Mouse (Mus musculus) ES-Bruce4 (cell line): Measurements from ENCODE around the gene Slc7a14. TPM values are rescaled to one million over a fixed set of nuclear protein-coding genes. Genes with fewer than 3 reads are reported as not detected.

ENCODE experiments used
- H3K27ac ChIP-seq: 2 replicates; pipeline ENCODE4 v1.5.1; 2012; ENCODE audit warnings: low read length, inconsistent platforms; ENCODE audit not compliant: insufficient read depth
- H3K27me3 ChIP-seq: 2 replicates; pipeline ENCODE4 v1.6.1; 2012; ENCODE audit warnings: mild to moderate bottlenecking, low read length, inconsistent platforms; ENCODE audit not compliant: control insufficient read depth, poor library complexity, insufficient read depth, severe bottlenecking
- H3K36me3 ChIP-seq: 2 replicates; pipeline ENCODE4 v1.6.1; 2012; ENCODE audit warnings: inconsistent platforms, mild to moderate bottlenecking, low read length, moderate library complexity; ENCODE audit not compliant: control insufficient read depth, poor library complexity, insufficient read depth, severe bottlenecking
- H3K4me1 ChIP-seq: one replicate; pipeline ENCODE4 v1.8.1; 2011; ENCODE audit warnings: low read length; ENCODE audit not compliant: control insufficient read depth, insufficient read depth
- H3K4me3 ChIP-seq: 2 replicates; pipeline ENCODE4 v1.5.1; 2011; ENCODE audit warnings: low read depth, mild to moderate bottlenecking, low read length
- H3K9ac ChIP-seq: 2 replicates; pipeline ENCODE4 v1.6.1; 2012; ENCODE audit warnings: low read depth, mild to moderate bottlenecking, inconsistent platforms; ENCODE audit not compliant: poor library complexity, severe bottlenecking
- H3K9me3 ChIP-seq: replicated peaks from 2 replicates; pipeline ENCODE4 v1.6.1; 2012; ENCODE audit warnings: mild to moderate bottlenecking, low read length, inconsistent platforms; ENCODE audit not compliant: control insufficient read depth, poor library complexity, insufficient read depth, severe bottlenecking
- CTCF ChIP-seq: IDR thresholded peaks from one replicate; pipeline ENCODE4 v1.8.1; 2011; ENCODE audit warnings: low read depth, low read length
- EP300 ChIP-seq: IDR thresholded peaks from 2 replicates; pipeline ENCODE4 v1.6.1; 2011; ENCODE audit warnings: low read depth, low read length; ENCODE audit not compliant: insufficient read depth
- POLR2A ChIP-seq: IDR thresholded peaks from one replicate; pipeline ENCODE4 v1.8.1; 2011; ENCODE audit warnings: low read length; ENCODE audit not compliant: insufficient read depth
- polyA plus RNA-seq: library from polyadenylated mRNA; stranded (reverse); fragments of >200 nt; gene quantifications from 2 replicates; pipeline ENCODE4 v1.2.4, GENCODE M21; 2011; ENCODE audit warnings: low read depth; ENCODE audit not compliant: missing spikeins, insufficient read depth, insufficient read length

Slc7a14 gene
- polyA plus RNA-seq, 1 experiment, result 0.10 TPM

DNA sequence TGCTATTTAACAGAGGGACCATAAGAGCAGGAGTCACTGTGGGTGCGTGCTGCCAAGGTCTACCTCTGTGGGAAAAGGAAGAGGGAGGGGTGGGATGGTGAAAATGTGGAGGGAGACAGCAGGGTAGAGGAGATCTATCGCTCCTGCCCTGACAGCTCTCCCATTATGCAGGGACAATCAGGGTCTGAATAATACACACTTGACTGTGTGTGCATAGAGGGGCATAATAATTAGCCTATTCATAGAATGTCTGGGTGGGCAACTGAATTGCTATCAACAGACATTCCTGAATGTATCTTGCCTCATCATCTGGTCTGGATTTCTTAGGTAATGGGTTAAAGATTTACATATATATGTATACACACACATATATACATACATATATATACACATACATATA is 81.7 kb downstream of the Slc7a14 start:
- Histone ChIP-seq H3K4me1 (no peaks in the 10 kb centered on the region), H3K27me3 (no peaks in the 10 kb centered on the region), H3K4me3 (no peak overlapping the region), H3K9me3 (no peaks in the 10 kb centered on the region), H3K9ac (no peak overlapping the region), H3K36me3 (no peaks in the 10 kb centered on the region), H3K27ac (no peak overlapping the region)
- TF ChIP-seq POLR2A, result no peak

DNA sequence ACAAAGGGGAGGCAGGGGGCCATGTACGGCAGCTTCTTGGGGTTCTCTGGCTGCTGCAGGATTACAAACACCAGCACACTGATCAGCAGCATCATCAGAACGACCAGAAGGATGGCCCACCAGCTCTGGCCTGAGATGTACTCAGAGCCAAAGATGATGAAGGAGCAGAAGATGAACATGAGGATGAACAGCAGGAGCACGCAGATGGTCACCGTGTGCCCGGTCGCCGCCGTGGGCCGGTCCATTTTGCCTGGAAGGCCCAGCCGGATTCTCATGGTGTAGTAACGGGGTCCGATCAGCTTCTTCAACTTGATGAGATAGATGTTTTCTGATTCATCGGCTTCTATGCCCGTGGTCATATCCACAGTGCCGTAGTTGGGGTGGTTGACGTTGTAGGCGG is 86.6 kb downstream of the Slc7a14 start:
- Histone ChIP-seq H3K36me3 (no peaks in the 10 kb centered on the region), H3K4me3 (no peak overlapping the region), H3K27me3 (no peaks in the 10 kb centered on the region), H3K9me3 (no peaks in the 10 kb centered on the region; the same call in 1 of the 2 replicates), H3K9ac (no peak overlapping the region), H3K4me1 (no peaks in the 10 kb centered on the region), H3K27ac (no peak overlapping the region)
- TF ChIP-seq POLR2A (no peak), CTCF (no peak), EP300 (no peak)

DNA sequence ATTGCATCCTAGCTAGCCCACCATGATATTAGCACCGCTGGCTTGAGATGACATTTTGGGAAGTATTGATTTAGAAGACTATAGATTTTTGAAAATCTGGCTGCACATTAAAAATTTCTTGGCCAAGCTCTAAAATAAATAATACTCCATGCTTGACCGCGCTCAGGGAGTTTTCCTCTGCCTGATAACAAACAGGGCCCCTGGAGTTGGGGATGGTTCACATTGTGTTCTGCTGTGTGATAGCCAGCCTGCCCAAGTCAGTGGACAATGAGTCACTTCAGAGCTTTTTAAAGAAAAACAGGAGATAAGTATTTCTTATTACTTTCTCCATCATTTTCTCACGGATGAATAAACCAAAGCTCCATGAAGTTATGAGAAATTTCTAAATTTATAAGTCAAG is 90.1 kb downstream of the Slc7a14 start:
- Histone ChIP-seq H3K27me3 (no peaks in the 10 kb centered on the region), H3K4me3 (no peak overlapping the region), H3K36me3 (no peaks in the 10 kb centered on the region), H3K4me1 (no peaks in the 10 kb centered on the region), H3K9me3 (no peaks in the 10 kb centered on the region; the same call in 1 of the 2 replicates), H3K27ac (no peak overlapping the region), H3K9ac (no peak overlapping the region)
- TF ChIP-seq CTCF, result no peak
- TF ChIP-seq POLR2A, result no peak
- no peak for TF ChIP-seq EP300

DNA sequence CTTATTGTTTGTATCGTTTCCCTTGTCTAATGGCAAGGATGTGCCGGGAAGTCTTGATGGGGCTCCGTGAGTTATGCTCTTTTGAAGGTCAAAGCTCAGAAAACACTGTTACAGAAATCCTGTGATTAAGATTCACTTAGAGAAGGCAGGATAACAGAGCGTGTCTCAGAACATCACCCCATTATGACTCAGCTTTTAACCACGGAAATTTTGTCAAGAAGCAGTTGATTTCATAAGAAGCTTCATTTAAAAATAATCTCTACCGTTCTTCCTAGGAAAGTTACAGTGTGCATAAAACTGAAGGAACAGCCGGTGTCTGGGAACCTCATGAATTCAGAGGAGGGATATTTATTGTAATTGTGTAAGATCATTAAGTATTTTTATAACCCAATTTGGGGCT is 90.7 kb downstream of the Slc7a14 start:
- no peaks in the 10 kb centered on the region for H3K36me3 ChIP-seq
- no peak overlapping the region for H3K4me3 ChIP-seq
- no peaks in the 10 kb centered on the region for H3K27me3 ChIP-seq
- no peaks in the 10 kb centered on the region for H3K4me1 ChIP-seq
- no peaks in the 10 kb centered on the region; the same call in 1 of the 2 replicates for H3K9me3 ChIP-seq
- no peak overlapping the region for H3K9ac ChIP-seq
- no peak overlapping the region for H3K27ac ChIP-seq
- no peak for TF ChIP-seq EP300
- no peak for TF ChIP-seq POLR2A
- TF ChIP-seq CTCF, result no peak

DNA sequence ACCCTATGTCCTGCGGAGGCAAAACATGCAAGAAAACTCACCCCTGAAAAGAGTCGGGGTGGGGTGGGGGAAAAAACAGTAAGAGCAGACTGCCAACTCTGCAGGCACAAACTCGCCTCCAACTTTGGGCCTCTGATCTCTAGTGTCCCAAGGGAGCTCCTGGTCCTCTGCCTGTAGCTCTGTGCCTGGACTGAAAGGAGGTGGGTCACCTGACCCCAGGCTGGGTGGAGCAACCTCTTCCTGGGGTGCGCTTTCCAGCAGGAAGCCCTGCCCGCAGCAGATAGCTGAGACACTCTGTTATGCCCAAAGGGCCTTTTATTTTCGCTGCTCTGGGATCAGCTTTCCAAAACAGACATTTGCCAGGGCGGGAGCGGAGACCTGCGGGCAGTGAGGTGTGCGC is 92.7 kb downstream of the Slc7a14 start:
- Histone ChIP-seq H3K9me3 (no peaks in the 10 kb centered on the region; the same call in 1 of the 2 replicates), H3K36me3 (no peaks in the 10 kb centered on the region), H3K27me3 (no peaks in the 10 kb centered on the region), H3K9ac (no peak overlapping the region), H3K4me3 (no peak overlapping the region), H3K27ac (no peak overlapping the region), H3K4me1 (no peaks in the 10 kb centered on the region)
- TF ChIP-seq POLR2A (no peak), EP300 (no peak), CTCF (no peak)

DNA sequence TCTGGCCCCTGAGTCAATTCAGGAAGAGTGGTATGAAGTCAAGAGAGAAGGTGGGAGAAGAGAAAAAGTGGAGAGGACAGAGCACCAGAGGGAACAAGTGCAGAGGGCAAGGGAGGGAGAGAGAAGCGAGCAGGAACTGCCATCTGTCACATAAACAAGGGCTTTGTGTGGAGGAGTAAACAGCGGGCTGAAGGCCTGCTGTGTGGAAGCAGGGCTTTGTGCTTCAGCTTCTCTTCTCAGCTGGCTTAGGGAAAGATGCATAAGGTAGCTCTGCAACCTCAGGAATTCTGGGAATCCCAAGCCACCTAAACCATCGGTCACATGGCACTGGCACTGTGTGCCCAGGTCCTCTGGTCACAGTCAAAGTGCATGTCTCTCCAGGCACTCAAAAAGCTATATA is 96.4 kb downstream of the Slc7a14 start:
- TF ChIP-seq CTCF (no peak), EP300 (peak; percentile 72; the same call in 1 of the 2 replicates)
- Histone ChIP-seq H3K9me3 (no peaks in the 10 kb centered on the region; the same call in 1 of the 2 replicates), H3K4me3 (no peak overlapping the region), H3K27me3 (no peaks in the 10 kb centered on the region), H3K9ac (no peak overlapping the region), H3K36me3 (no peaks in the 10 kb centered on the region), H3K4me1 (no peaks in the 10 kb centered on the region), H3K27ac (no peak overlapping the region)
